Mouse (Mus musculus): ENCODE data around the gene Rps9. TPM values are rescaled to one million over a fixed set of nuclear protein-coding genes. Genes with fewer than 3 reads are reported as not detected.

Rps9 gene
- polyA plus RNA-seq, 1 experiment: 3,200 TPM

- peak within 1 kb of the TSS; percentile 48 for H3K4me3 ChIP-seq (ENCODE audit: insufficient read depth, poor library complexity, severe bottlenecking)
- H3K79me3 ChIP-seq (ENCODE audit: low read depth): peaks cover 8% of the 10 kb centered on the region
- H3K36me3 ChIP-seq (ENCODE audit: control insufficient read depth, insufficient read depth): peaks cover 12% of the 10 kb centered on the region
- TF ChIP-seq MAX (IDR thresholded peaks at IDR 0.05): peak; percentile 54
- no peak for TF ChIP-seq USF1 (IDR thresholded peaks at IDR 0.05; ENCODE audit: low read depth)
- H3K79me2 ChIP-seq (ENCODE audit: control insufficient read depth, insufficient read depth): peaks cover 18% of the 10 kb centered on the region
- H3K27me3 ChIP-seq (ENCODE audit: control insufficient read depth, insufficient read depth, insufficient read length): no peaks in the 10 kb centered on the region
- peak within 1 kb of the TSS; percentile 99 for H3ac ChIP-seq (ENCODE audit: control insufficient read depth, insufficient read length, low read depth)
Measured at GRCm38 (mm10) chr7:3665215-3666114, 38.3 kb upstream of the Rps9 start, which contains the start of gene Leng1. Gene Leng1, minus strand, starts transcription at chr7:3665840.

GRCm38 (mm10) chr7:3666921-3667391 lies 36.8 kb upstream of the Rps9 start:
- peaks cover 8% of the 10 kb centered on the region for H3K79me3 ChIP-seq (ENCODE audit: low read depth)
- H3K4me3 ChIP-seq (ENCODE audit: insufficient read depth, poor library complexity, severe bottlenecking): no peak overlapping the region
- H3K79me2 ChIP-seq (ENCODE audit: control insufficient read depth, insufficient read depth): peaks cover 18% of the 10 kb centered on the region
- H3K27me3 ChIP-seq (ENCODE audit: control insufficient read depth, insufficient read depth, insufficient read length): no peaks in the 10 kb centered on the region
- H3K36me3 ChIP-seq (ENCODE audit: control insufficient read depth, insufficient read depth): no peaks in the 10 kb centered on the region
- TF ChIP-seq CEBPB (IDR thresholded peaks at IDR 0.05; ENCODE audit: low read depth): no peak
- no peak for TF ChIP-seq CTCF (IDR thresholded peaks at IDR 0.05; ENCODE audit: control insufficient read depth, insufficient read depth, insufficient read length)
- TF ChIP-seq FOSL1 (IDR thresholded peaks at IDR 0.05; ENCODE audit: insufficient read depth, low read length, poor library complexity, severe bottlenecking): no peak
- no peak for TF ChIP-seq USF1 (IDR thresholded peaks at IDR 0.05; ENCODE audit: low read depth)
- no peak for TF ChIP-seq MYOD1 (IDR thresholded peaks at IDR 0.05; ENCODE audit: control insufficient read depth, insufficient read length, low read depth)
- no peak for TF ChIP-seq MYOG (IDR thresholded peaks at IDR 0.05; ENCODE audit: control insufficient read depth, extremely low read depth, insufficient read length)
- no peak for TF ChIP-seq MAX (IDR thresholded peaks at IDR 0.05)
- peak overlapping the region; percentile 6 for H3ac ChIP-seq (ENCODE audit: control insufficient read depth, insufficient read length, low read depth)

GRCm38 (mm10) chr7:3674507-3675227 lies 29.1 kb upstream of the Rps9 start:
- Histone ChIP-seq H3ac (ENCODE audit: control insufficient read depth, insufficient read length, low read depth) (no peak overlapping the region), H3K79me3 (ENCODE audit: low read depth) (no peaks in the 10 kb centered on the region), H3K27me3 (ENCODE audit: control insufficient read depth, insufficient read depth, insufficient read length) (no peaks in the 10 kb centered on the region), H3K4me3 (ENCODE audit: insufficient read depth, poor library complexity, severe bottlenecking) (no peak overlapping the region), H3K79me2 (ENCODE audit: control insufficient read depth, insufficient read depth) (no peaks in the 10 kb centered on the region), H3K36me3 (ENCODE audit: control insufficient read depth, insufficient read depth) (no peaks in the 10 kb centered on the region)
- TF ChIP-seq CTCF (IDR thresholded peaks at IDR 0.05; ENCODE audit: control insufficient read depth, insufficient read depth, insufficient read length) (peak; percentile 86), FOSL1 (IDR thresholded peaks at IDR 0.05; ENCODE audit: insufficient read depth, low read length, poor library complexity, severe bottlenecking) (no peak), CEBPB (IDR thresholded peaks at IDR 0.05; ENCODE audit: low read depth) (no peak), MAX (IDR thresholded peaks at IDR 0.05) (no peak), USF1 (IDR thresholded peaks at IDR 0.05; ENCODE audit: low read depth) (no peak), MYOG (IDR thresholded peaks at IDR 0.05; ENCODE audit: control insufficient read depth, extremely low read depth, insufficient read length) (no peak), MYOD1 (IDR thresholded peaks at IDR 0.05; ENCODE audit: control insufficient read depth, insufficient read length, low read depth) (no peak)

GRCm38 (mm10) chr7:3675228-3675548 lies 28.6 kb upstream of the Rps9 start:
- Histone ChIP-seq H3K79me2 (ENCODE audit: control insufficient read depth, insufficient read depth) (no peaks in the 10 kb centered on the region), H3K4me3 (ENCODE audit: insufficient read depth, poor library complexity, severe bottlenecking) (no peak overlapping the region), H3ac (ENCODE audit: control insufficient read depth, insufficient read length, low read depth) (no peak overlapping the region), H3K36me3 (ENCODE audit: control insufficient read depth, insufficient read depth) (no peaks in the 10 kb centered on the region), H3K79me3 (ENCODE audit: low read depth) (no peaks in the 10 kb centered on the region), H3K27me3 (ENCODE audit: control insufficient read depth, insufficient read depth, insufficient read length) (no peaks in the 10 kb centered on the region)
- TF ChIP-seq MAX (IDR thresholded peaks at IDR 0.05): no peak
- TF ChIP-seq USF1 (IDR thresholded peaks at IDR 0.05; ENCODE audit: low read depth): no peak
- no peak for TF ChIP-seq MYOD1 (IDR thresholded peaks at IDR 0.05; ENCODE audit: control insufficient read depth, insufficient read length, low read depth)
- no peak for TF ChIP-seq MYOG (IDR thresholded peaks at IDR 0.05; ENCODE audit: control insufficient read depth, extremely low read depth, insufficient read length)
- TF ChIP-seq CTCF (IDR thresholded peaks at IDR 0.05; ENCODE audit: control insufficient read depth, insufficient read depth, insufficient read length): no peak
- no peak for TF ChIP-seq FOSL1 (IDR thresholded peaks at IDR 0.05; ENCODE audit: insufficient read depth, low read length, poor library complexity, severe bottlenecking)

GRCm38 (mm10) chr7:3676371-3676770 lies 27.4 kb upstream of the Rps9 start:
- Histone ChIP-seq H3K4me3 (ENCODE audit: insufficient read depth, poor library complexity, severe bottlenecking) (no peak overlapping the region), H3K79me3 (ENCODE audit: low read depth) (no peaks in the 10 kb centered on the region), H3K27me3 (ENCODE audit: control insufficient read depth, insufficient read depth, insufficient read length) (no peaks in the 10 kb centered on the region), H3K36me3 (ENCODE audit: control insufficient read depth, insufficient read depth) (no peaks in the 10 kb centered on the region), H3ac (ENCODE audit: control insufficient read depth, insufficient read length, low read depth) (no peak overlapping the region), H3K79me2 (ENCODE audit: control insufficient read depth, insufficient read depth) (no peaks in the 10 kb centered on the region)
- no peak for TF ChIP-seq MAX (IDR thresholded peaks at IDR 0.05)
- no peak for TF ChIP-seq USF1 (IDR thresholded peaks at IDR 0.05; ENCODE audit: low read depth)
- TF ChIP-seq MYOG (IDR thresholded peaks at IDR 0.05; ENCODE audit: control insufficient read depth, extremely low read depth, insufficient read length): no peak
- no peak for TF ChIP-seq MYOD1 (IDR thresholded peaks at IDR 0.05; ENCODE audit: control insufficient read depth, insufficient read length, low read depth)
- TF ChIP-seq CTCF (IDR thresholded peaks at IDR 0.05; ENCODE audit: control insufficient read depth, insufficient read depth, insufficient read length): no peak
- TF ChIP-seq CEBPB (IDR thresholded peaks at IDR 0.05; ENCODE audit: low read depth): no peak
- TF ChIP-seq FOSL1 (IDR thresholded peaks at IDR 0.05; ENCODE audit: insufficient read depth, low read length, poor library complexity, severe bottlenecking): no peak

Data from C2C12 (cell line).